Mouse (Mus musculus): ENCODE measurements around the gene Srxn1. TPM values are rescaled to one million over a fixed set of nuclear protein-coding genes. Genes with fewer than 3 reads are reported as not detected.
A peak's percentile ranks its signal among the peaks of the same experiment; 100 is the strongest.

The Srxn1 gene
- total RNA-seq, 2 experiments from 2014 or later = 9.8 to 11.9 TPM

- DNase-seq = no peak
- intact Hi-C loops (cut with DNase I) = no loop called here
Observed at GRCm38 (mm10) chr2:152148675-152149074, 43.4 kb downstream of the Srxn1 start.

- DNase-seq = no peak
- intact Hi-C loops (cut with DNase I) = loop anchor here (2.0 kb wide), 1 partner anchor 39 kb away; no protein-coding TSS in a partner anchor
Observed at GRCm38 (mm10) chr2:152149891-152150290, 44.6 kb downstream of the Srxn1 start.

GRCm38 (mm10) chr2:152150373-152150772 lies 45.1 kb downstream of the Srxn1 start:
- peak; percentile 35 to 61 for DNase-seq
- intact Hi-C loops (cut with DNase I) = loop anchor here (2.0 kb wide), 1 partner anchor 38 kb away; no protein-coding TSS in a partner anchor

GRCm38 (mm10) chr2:152153361-152153760 lies 48.0 kb downstream of the Srxn1 start:
- intact Hi-C loops (cut with DNase I) = no loop called here
- no peak for DNase-seq

GRCm38 (mm10) chr2:152155414-152156208 lies 50.3 kb downstream of the Srxn1 start:
- peak; percentile 85 to 88 for DNase-seq
- intact Hi-C loops (cut with DNase I) = no loop called here

- DNase-seq = no peak
- intact Hi-C loops (cut with DNase I) = no loop called here
Observed at GRCm38 (mm10) chr2:152156471-152156870, 51.2 kb downstream of the Srxn1 start.

GRCm38 (mm10) chr2:152159487-152159886 lies 54.2 kb downstream of the Srxn1 start:
- intact Hi-C loops (cut with DNase I) = no loop called here
- DNase-seq = no peak

Other genes with a start within 250 kb of the Srxn1 start
- under 1 TPM in 1 of 2 experiments, not detected in 1; 0.10 TPM for gene Angpt4, start 194.3 kb upstream of the Srxn1 start, total RNA-seq (2021)
- gene Fam110a, start 125.3 kb upstream of the Srxn1 start, total RNA-seq (2021) = 1 to 10 TPM; 5.2 to 5.6 TPM
- 1 to 10 TPM; 1.8 to 2.0 TPM for gene Slc52a3, start 109.0 kb upstream of the Srxn1 start, total RNA-seq (2021)
- gene Scrt2, start 24.0 kb upstream of the Srxn1 start, total RNA-seq (2021) = not detected
- gene Tcf15, start 38.0 kb downstream of the Srxn1 start, total RNA-seq (2021) = 10 to 100 TPM; 40.0 to 43.0 TPM
- gene Csnk2a1, start 121.3 kb downstream of the Srxn1 start, total RNA-seq (2021) = 100 to 1,000 TPM in 1 of 2 experiments, 10 to 100 TPM in 1; 98.1 to 101 TPM
- gene Tbc1d20, start 188.3 kb downstream of the Srxn1 start, total RNA-seq (2021) = 10 to 100 TPM; 47.5 to 52.1 TPM
- 10 to 100 TPM; 69.1 to 71.2 TPM for gene Rbck1, start 227.1 kb downstream of the Srxn1 start, total RNA-seq (2021)
- 1 to 10 TPM; 3.2 to 3.4 TPM for gene Trib3, start 238.5 kb downstream of the Srxn1 start, total RNA-seq (2021)